Mouse (Mus musculus): ENCODE results near the gene Gm11555.
"Not testable (repeated sequence)": the region's sequence is repeated elsewhere in the genome, so short reads cannot be mapped to it uniquely, and the experiment has no call there.

The Gm11555 gene

GRCm38 (mm10) chr11:99603208-99603607 lies 46.8 kb downstream of the Gm11555 start, which contains the start of gene Gm11938:
Gene Gm11938 (minus strand): TSS chr11:99603308.
- in situ Hi-C loops (cut with MboI, MseI) = not testable (repeated sequence)

Data from T-helper 17 cell (primary cell).